Mouse (Mus musculus): ENCODE measurements around the gene Ptprk. TPM values are rescaled to one million over a fixed set of nuclear protein-coding genes. Genes with fewer than 3 reads are reported as not detected.

Gene Ptprk
- total RNA-seq, 2 experiments from 2014 or later, result 72.8 to 87.9 TPM

DNA sequence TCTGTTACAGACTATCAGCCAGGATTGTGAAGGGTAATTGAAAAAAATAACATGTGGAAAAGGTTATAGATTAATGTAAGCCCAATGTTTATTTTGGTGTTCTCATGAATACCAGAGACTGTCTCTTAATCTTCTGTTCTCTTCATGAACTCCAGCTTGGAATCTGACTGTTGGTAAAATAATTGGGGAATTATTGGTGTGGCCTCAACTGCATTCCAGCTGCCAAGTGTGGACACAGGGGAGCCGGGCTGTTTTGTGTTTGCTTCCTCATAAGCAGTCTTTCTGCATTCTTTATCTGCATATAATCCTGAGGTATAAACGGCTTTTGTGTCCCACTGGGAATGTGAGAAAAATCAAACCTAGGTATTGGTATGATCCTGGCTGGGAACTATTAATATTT, 29.3 kb downstream of the Ptprk start:
- intact Hi-C loops (cut with DNase I), result no loop called here

DNA sequence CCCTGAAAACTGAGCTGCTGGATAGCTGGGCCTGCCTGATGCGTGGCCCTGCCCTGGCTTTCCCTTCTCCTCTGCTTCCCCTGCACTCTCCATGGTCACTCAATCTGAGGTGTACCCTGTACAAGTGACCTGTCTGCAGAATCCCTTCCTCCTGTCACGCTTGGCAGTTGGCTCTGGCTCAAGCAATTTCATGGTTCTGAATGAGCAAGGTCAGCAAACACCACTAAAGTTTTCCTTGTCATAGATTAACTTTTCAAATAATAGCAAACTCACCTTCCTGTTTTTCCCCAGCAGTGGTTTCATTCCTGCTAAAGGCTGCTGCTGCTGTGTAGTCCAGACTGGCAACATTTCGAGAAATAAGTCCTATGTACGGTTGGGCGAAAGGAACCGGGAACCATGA, 30.6 kb downstream of the Ptprk start:
- intact Hi-C loops (cut with DNase I), result no loop called here

More for the DNA sequence above, 29.3 kb downstream of the Ptprk start:
- DNase-seq (ENCODE audit: low spot score in 2 of 2), result no peak

DNA sequence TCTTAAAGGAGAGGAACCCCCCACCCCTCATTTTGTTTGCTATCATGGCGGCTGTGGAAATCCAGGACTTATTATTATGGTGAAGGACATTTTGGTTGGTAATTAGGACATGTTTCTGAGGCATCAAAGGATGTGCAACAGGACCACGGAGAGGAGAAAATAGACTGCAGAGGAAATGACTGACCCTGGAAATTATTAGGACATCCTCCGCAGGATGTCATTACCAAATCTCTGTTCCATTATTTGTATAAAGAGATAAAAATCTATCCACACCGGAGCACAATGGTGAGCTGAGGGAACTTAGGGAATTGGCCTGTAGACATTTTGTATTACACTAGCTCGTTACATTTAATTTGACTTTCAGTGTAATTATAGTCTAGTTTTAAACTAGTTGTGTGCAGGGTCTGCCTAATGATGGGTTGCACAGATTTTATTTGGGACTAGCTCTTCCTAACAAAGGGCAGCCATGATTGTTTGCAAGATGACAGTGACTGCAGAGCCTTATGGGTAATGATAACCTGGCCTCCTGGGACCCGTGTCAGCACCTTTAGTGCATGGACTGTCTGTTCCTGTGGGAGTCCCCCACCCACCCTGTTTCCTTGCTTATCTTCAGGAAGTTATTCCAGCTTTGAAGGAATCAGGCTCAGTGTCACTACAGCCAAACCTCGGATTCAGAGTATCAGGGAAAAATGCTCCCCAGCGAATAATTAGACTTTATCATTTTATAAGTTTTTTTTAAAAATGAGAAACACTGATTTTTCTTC, 38.4 kb downstream of the Ptprk start:
- DNase-seq (ENCODE audit: low spot score in 2 of 2), result no peak
- intact Hi-C loops (cut with DNase I), result no loop called here

More for the DNA sequence above, 30.6 kb downstream of the Ptprk start:
- DNase-seq (ENCODE audit: low spot score in 2 of 2), result no peak

DNA sequence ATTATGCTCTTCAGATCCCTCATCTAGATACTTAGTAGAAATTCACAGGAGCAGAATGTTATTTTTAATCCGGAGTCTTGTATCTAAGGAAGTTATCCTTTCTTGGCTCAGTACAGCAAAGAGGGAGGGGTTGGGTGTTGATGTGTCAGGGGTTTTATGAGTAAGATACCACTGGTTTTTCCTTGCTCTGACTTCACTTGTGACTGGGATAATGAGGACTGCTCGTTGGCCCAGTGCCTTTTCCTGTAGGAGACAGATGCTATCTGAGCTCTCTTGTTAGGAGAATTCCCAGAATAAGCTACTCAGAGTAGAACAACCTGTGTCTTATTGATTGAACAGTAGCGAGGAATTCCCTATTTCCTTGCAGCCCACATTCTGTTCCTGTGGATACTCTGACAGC, 39.3 kb downstream of the Ptprk start:
- DNase-seq (ENCODE audit: low spot score in 2 of 2), result peak; percentile 48 to 51
- intact Hi-C loops (cut with DNase I), result no loop called here

DNA sequence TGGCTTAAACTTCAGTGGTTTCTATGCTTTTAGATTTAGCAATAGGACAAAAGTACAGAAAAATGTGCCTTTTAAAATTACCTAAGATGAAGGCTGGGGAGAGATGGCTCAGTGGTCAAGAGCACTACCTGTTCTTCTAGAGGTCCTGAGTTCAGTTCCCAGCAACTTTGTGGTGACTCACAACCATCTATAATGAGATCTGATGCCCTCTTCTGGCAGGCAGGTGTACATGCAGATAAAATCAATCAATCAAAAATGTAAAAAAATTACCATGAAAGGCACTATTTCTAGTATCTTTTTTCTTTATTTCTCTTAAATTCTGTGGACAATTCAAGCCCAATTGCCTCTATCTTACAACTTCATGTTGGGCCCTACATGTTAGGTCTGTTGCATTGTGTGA, 42.4 kb downstream of the Ptprk start:
- intact Hi-C loops (cut with DNase I), result no loop called here
- DNase-seq (ENCODE audit: low spot score in 2 of 2), result no peak

DNA sequence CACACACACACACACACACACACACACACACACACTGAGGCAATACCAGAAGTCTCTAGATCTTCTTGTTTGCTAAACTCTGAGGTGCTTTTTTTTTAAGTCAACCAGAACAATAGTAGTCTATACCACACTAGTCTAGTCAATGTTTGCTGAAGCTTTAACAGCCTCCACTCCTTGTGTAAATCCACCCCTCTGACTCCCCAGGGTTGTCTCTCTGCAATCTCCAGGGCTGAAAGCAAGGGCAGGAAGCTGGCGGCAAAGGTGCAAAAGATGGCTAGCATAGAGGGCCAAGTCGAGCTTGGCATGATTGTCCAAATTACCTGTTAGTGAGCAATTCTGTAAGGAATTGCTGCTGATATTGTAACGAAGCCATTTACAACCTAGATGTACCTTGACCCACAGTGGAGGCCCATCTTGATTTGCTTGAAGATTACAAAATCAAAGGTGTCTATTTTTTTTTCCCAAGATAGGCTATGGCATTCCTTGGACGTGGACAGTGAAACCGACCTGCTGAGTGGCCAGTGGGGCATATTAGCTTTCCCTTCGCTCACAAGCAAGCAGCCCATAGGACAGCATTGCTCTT, 44.3 kb downstream of the Ptprk start:
- intact Hi-C loops (cut with DNase I), result no loop called here
- DNase-seq (ENCODE audit: low spot score in 2 of 2), result no peak

DNA sequence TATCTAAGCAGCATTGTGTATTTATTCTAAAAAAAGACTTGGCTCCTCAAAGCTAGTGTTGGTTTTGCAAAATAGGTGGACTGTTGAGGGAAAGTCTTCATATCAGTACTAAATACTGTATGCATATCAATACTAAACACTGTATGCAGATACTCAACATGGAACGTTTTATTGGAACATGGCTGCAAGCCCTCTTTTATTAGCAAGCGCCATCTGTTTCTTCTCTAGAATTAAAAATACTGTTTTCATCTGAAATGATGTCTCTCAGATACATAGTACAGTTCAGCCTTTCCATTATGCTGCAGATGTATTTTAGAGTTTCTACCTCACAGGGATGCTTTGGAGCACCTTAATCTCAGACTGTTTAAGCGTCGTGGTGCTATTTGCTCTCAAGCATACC, 49.3 kb downstream of the Ptprk start:
- no peak for DNase-seq (ENCODE audit: low spot score in 2 of 2)
- intact Hi-C loops (cut with DNase I), result no loop called here

DNA sequence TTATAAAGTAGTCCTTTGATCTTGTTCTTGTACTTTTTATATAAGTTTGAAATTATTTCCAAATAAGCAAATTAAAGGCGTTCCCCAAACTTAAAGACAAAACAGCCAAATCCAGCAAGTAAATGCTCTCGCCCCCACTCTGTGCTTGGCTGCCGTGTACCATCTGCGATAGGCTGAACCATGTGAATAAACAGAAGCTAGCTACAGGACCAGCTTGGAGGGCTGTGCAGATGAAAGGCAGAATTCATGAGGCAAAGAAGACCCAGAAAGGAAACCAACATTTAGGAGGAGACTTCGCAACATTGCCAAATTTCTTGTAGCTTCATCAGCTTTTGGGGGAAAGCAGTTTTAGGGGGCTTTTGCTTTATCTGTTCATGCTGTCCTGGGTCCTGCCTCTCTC, 53.4 kb downstream of the Ptprk start:
- peak; percentile 32 to 47 for DNase-seq (ENCODE audit: low spot score in 2 of 2)
- intact Hi-C loops (cut with DNase I), result no loop called here

DNA sequence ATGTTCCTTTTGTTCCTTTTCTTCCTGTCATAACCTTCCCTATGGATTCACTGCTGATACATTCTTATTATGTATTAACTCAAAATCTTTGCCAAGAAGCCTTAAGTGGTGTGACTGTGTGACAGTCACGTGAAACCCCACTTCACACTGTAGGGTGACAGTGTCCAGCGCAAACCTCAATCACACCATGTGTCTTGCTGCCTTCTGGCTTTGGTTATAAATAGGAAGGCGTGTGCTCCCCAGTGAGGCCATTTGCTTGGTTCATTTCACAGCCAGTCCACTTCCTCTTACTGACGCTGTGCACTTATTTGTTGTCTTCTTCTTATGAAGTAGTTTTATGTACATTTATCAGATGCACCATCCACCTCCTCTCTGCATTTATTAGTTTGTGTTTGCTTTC, 53.8 kb downstream of the Ptprk start:
- DNase-seq (ENCODE audit: low spot score in 2 of 2), result no peak
- intact Hi-C loops (cut with DNase I), result no loop called here

DNA sequence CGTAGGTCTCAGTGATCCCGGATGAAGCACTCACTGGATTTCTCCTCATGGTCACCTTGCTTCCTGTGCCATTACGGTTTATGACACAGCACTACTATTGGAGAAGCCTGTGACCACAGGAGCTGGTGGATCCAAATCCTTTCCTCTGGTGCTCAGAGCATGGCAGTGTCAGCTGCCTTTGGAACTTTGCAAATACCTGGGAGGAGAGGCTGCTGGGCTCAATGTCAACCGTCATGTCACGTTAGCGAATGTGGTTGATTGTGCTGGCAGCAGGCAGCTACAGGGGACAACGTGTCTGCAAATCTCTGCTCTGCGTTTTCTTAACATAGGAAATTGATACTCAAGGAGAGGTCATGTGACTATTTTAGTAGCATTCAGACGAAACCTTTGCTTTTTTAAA, 55.8 kb downstream of the Ptprk start:
- DNase-seq (ENCODE audit: low spot score in 2 of 2), result no peak
- intact Hi-C loops (cut with DNase I), result no loop called here

DNA sequence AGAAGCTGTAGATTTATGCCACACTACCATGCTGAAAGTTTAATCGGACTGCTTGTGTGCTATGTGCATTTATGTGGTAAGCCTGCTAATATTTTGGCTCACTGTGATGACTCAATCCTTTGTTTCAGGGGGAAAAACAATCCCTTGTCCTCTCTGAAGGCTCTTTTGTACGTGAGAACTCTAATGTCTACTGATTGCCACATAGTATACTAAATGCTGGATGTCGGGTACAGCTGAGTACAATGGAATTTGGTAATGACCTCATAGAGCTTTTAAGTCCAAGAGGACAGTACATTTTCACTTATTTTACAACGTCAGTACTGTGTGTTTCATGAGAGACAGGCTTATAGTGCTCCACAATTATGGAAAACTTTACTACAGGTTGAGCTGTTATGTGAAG, 59.1 kb downstream of the Ptprk start:
- intact Hi-C loops (cut with DNase I), result no loop called here
- DNase-seq (ENCODE audit: low spot score in 2 of 2), result no peak

DNA sequence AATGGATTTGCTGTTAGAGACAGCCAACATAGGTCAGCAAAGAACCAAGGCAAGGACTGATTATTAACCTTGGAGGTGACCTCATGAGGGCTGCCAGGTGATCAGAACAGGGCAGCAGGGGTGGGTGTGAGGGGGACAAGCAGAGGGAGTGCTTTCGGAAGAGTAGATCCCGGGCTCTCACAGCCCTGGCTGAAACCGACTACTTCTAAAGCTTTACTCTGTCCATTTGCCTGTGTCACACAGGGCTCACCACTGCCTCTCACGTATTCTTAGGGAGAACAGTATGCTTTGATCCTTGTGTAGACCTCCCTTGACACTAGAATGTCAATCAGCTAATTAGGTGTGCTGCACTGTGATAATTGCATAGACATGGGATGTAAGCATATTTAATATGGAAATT, 63.8 kb downstream of the Ptprk start:
- no peak for DNase-seq (ENCODE audit: low spot score in 2 of 2)
- intact Hi-C loops (cut with DNase I), result no loop called here

DNA sequence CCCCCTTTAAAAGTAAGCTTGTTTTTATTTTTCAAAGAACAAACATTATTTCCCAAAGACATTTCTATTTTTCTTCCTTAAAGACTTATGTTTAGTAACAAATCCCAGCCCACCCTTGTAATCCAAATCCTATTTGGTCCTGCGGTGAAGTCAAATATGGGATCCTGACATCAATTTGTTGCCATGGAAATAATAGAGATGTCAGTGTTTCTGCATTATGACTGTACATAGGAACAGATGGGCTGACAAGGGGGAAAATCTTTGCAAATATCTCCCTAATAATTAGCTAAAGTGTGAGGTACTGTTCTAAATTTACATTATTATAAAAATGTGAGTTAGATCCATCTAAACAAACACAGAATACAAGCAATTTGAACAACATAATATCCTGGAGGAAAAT, 69.8 kb downstream of the Ptprk start:
- no peak for DNase-seq (ENCODE audit: low spot score in 2 of 2)
- intact Hi-C loops (cut with DNase I), result no loop called here

DNA sequence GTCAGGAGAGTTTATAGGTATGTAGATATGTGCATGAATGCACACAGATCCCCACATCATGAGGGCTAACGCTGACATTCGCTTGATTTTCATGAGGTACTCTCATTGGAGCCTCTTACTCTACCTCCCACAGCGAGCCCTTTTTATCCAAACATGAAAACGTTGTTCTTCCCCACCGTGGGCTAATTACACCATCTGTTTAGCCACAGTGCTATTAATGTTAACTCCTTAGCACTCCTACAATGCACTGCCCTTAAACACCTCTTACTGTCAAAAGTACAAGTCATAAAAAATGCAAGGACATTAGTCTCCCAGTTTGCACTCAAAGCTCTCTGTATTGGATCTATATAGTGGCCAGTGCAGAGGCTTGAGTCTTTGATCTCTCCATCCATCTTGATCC, 70.7 kb downstream of the Ptprk start:
- DNase-seq (ENCODE audit: low spot score in 2 of 2), result no peak
- intact Hi-C loops (cut with DNase I), result no loop called here

DNA sequence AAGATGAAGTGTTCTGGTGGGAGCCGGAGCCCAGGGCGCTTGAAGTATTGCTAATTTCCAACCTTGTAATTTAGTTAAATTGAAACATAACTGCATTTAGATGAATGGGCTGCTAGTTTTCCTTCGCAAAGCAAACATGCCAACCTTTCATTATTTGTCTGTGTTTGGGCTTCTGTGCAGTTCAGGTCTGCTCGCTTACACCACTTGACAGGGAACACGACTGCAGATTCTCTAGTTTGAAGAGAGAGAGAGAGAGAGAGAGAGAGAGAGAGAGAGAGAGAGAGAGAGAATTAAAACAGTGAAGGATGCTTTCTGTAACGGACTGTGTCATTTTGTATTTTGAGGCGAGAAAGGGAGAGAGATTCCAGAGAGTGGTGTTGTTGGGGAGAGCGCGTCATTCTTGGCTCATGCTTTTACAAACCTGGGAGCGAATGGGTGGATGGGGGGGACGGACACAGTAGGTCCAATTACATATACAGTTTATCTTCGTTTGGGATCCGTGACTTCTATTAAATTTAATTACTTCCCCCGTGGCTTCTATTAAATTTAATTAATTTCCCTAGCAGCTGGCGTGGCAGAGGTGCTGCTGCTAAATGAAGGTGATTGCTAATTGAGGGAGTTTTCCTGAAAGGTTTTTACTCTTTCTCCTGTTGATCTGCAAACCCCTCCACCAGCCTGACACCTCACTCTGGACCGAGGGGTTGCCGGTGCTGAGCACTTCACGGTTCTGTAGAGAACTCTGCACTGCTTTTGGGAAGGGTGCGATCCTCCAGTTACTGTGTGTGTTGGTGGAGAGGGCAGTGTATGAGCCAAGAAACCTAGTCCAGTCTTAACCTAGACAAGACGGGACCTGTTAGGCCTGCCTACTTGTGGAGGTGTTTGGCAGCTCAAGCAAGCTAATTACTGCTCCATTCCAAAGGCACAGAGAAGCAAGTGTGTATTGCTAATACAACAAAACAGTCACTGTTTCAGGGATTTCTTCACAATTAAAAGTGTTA, 81.4 kb downstream of the Ptprk start:
- intact Hi-C loops (cut with DNase I), result no loop called here
- DNase-seq (ENCODE audit: low spot score in 2 of 2), result no peak

DNA sequence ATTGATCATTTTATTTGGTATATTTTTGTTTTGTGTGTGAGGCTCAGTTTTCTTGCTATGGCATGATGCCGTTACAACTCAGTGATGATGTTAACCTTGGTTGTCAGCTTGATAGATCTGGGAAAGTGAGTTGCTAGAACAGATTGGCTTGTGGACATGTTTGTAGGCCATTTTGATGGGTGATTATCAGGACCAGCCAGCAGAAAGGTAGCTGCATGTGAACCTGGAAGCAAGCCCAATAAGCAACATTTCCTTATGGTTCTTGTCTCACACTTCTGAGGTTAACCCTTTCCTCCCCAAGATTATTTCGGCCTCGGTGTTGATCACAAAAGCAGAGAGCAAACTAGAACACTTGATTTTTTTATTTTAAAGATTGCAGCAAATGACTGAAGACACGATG, 85.1 kb downstream of the Ptprk start:
- intact Hi-C loops (cut with DNase I), result no loop called here
- no peak for DNase-seq (ENCODE audit: low spot score in 2 of 2)

DNA sequence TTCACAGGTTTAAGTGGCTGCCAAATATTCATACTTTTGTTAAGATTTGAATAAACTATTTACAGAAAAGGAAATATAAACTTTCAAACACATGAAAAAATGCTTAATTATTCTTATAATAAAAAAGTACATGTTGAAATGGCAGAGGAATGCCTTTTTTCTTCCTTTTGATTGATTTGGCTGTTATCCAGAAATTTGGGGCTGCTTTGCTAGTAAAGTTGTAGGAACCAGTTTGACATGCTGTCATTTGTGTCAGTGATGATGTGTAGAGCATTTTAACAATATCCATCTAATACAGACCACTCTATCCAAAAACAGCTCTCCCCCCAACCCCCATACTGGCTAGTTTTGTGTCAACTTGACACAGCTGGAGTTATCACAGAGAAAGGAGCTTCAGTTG, 86.7 kb downstream of the Ptprk start:
- no peak for DNase-seq (ENCODE audit: low spot score in 2 of 2)
- intact Hi-C loops (cut with DNase I), result no loop called here

DNA sequence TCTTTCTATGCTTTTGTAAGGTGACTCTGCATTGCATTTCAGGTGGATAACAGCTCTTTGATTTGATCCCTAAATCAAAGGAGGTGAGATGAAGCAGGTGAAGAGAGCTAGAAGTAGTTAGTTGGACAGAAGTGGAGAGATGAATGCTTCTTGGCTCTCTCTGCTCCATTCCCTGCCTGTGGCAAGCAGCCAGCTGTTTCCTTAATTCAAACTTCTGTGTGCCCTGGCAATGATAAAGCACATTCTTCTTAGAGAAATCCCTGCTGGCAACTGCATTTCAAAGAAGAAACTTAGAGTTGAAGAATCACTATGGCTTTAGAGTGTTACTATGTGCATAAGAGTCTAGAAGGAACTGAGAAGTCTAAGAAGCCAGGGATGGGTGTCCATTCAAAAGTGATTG, 89.6 kb downstream of the Ptprk start:
- DNase-seq (ENCODE audit: low spot score in 2 of 2), result no peak
- intact Hi-C loops (cut with DNase I), result no loop called here

DNA sequence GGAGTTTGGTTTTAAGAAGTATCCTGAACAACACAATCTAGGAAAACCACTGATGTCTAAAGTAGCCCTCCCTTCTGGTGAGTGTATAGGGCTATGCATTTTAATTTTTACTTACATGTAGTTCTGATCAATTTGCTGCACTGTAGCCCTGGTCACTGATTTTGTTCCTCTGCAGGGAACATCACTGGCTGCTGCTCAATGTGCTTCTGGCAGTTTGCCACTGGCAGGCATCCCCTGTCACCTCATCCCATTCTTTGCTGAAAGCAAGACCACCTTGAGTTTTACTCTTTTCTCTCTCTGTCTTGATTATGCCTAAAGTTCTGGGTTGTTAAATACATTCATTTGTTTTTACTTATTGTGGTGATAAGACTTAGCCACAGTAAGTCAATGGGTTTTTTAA, 90.1 kb downstream of the Ptprk start:
- no peak for DNase-seq (ENCODE audit: low spot score in 2 of 2)
- intact Hi-C loops (cut with DNase I), result no loop called here

DNA sequence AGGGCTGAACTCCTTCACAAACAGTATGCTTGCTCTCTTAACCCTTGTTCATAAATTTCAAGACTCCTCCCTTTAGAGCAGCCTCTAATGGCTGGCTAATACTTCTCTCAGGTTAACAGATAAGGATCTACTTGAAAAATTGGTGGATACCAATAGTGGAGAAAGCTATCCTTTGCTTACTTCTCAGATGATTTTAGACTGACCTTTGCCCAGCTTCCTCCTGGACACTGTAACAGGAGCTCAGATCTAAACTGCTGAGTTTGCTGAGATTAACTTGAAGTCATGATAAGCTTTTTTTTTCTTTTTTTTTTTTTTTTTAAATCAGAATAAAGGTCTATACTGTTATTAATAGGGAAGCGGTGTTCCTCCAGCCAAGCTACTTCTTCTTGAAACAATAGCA, 92.0 kb downstream of the Ptprk start:
- DNase-seq (ENCODE audit: low spot score in 2 of 2), result no peak
- intact Hi-C loops (cut with DNase I), result no loop called here

DNA sequence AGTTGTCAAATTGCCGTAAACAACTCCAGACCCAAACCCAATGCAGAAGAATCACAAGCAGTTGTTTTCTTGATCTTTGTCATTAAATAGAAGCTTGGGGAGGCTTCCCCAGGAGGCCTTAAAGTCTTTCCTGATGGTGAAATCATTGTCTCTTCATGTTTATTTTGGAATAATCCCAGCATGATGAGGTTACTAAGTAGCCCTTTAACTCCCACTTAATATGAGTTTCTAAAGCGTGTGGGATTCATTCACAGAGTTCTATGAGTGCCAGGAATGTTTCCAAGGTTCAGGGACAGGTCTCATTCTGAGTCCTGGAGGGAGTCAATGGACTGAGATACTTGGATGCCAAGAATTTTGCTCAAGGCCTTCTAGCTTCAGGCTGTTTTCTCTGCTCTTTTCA, 92.5 kb downstream of the Ptprk start:
- intact Hi-C loops (cut with DNase I), result no loop called here
- DNase-seq (ENCODE audit: low spot score in 2 of 2), result no peak
